30 mouse cellular contexts compared by ENCODE assay signal in the genomic region with DNA sequence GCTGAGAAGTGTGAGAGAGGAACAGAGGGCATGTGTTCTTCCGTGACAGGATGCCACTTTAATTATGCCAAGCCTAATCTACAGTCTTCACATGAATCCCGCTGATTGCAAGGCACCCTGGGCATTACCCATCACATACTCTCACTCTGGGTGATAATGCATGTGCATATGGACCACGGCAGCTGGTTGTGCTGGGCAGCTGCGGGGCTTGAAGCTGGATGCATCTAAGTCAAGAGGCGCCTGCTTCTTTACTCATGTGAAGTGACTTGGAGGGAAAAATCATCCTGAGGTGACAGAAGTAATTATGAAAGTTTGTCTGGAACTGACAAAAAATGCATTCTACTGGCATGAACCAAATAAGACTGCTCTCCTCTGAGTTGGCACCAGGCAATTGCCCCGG.
"Had no signal": no experiment of that assay in that cellular context is flagged by ENCODE, and none has a peak within 500 bp of the region (broad histone marks: within the 10 kb centered on the region; RNA-seq: fewer than 3 reads in every experiment).

No protein-coding gene starts in this region.

- H3K4me1 ChIP-seq: limb, embryonic 15.5 days; liver, embryonic 12.5 days; liver, embryonic 13.5 days; liver, embryonic 15.5 days; lung, embryonic 15.5 days; megakaryocyte, embryonic 14.5 days; midbrain, embryonic 10.5 days; midbrain, embryonic 12.5 days; midbrain, embryonic 13.5 days; midbrain, embryonic 15.5 days had no signal

- H3K27me3 ChIP-seq: limb, embryonic 12.5 days; limb, embryonic 15.5 days; liver, embryonic 12.5 days; liver, embryonic 13.5 days; liver, embryonic 15.5 days; lung, embryonic 15.5 days; midbrain, embryonic 12.5 days; midbrain, embryonic 13.5 days; midbrain, embryonic 15.5 days had no signal

- H3K4me2 ChIP-seq: limb, embryonic 12.5 days; limb, embryonic 13.5 days; limb, embryonic 15.5 days; liver, embryonic 11.5 days; liver, embryonic 12.5 days; liver, embryonic 13.5 days; liver, embryonic 15.5 days; lung, embryonic 14.5 days; lung, embryonic 15.5 days; midbrain, embryonic 12.5 days; midbrain, embryonic 13.5 days; midbrain, embryonic 15.5 days had no signal

- ATAC-seq: liver, embryonic 12.5 days; liver, postnatal 0 days; lung, postnatal 0 days; midbrain, embryonic 13.5 days; midbrain, embryonic 15.5 days had no signal

- H3K36me3 ChIP-seq: limb, embryonic 12.5 days; limb, embryonic 13.5 days; limb, embryonic 15.5 days; liver, embryonic 12.5 days; liver, embryonic 13.5 days; liver, embryonic 15.5 days; lung, embryonic 15.5 days; midbrain, embryonic 10.5 days; midbrain, embryonic 12.5 days; midbrain, embryonic 13.5 days; midbrain, embryonic 15.5 days had no signal

- H3K4me3 ChIP-seq: left cerebral cortex, adult 2 months; limb, embryonic 10.5 days; limb, embryonic 12.5 days; limb, embryonic 13.5 days; limb, embryonic 15.5 days; liver, embryonic 12.5 days; liver, embryonic 13.5 days; liver, embryonic 15.5 days; lung, embryonic 15.5 days; megakaryocyte, embryonic 14.5 days; midbrain, embryonic 10.5 days; midbrain, embryonic 12.5 days; midbrain, embryonic 13.5 days; midbrain, embryonic 15.5 days; myocyte had no signal

- DNase-seq: left cerebral cortex, postnatal 4 days; liver; liver, embryonic 13.5 days; liver, postnatal 0 days; lung, adult 18-20 months; lung, adult 2 months; lung, embryonic 14.5 days; lung, postnatal 10 days; lung, postnatal 14 days; lung, postnatal 36 days; lung, postnatal 4 days; midbrain, embryonic 14.5 days had no signal

- H3K9ac ChIP-seq: limb, embryonic 12.5 days; limb, embryonic 13.5 days; limb, embryonic 15.5 days; liver, embryonic 12.5 days; liver, embryonic 13.5 days; liver, embryonic 14.5 days; liver, embryonic 15.5 days; liver, postnatal 0 days; lung, embryonic 14.5 days; lung, embryonic 15.5 days; midbrain, embryonic 12.5 days; midbrain, embryonic 13.5 days; midbrain, embryonic 15.5 days had no signal

- H3K27ac ChIP-seq: left cerebral cortex, adult 2 months; limb, embryonic 10.5 days; limb, embryonic 12.5 days; limb, embryonic 13.5 days; limb, embryonic 15.5 days; liver, embryonic 12.5 days; liver, embryonic 13.5 days; liver, embryonic 14.5 days; liver, embryonic 15.5 days; lung, embryonic 15.5 days; macrophage; midbrain, embryonic 10.5 days; midbrain, embryonic 12.5 days; midbrain, embryonic 13.5 days; midbrain, embryonic 15.5 days had no signal

- H3K9me3 ChIP-seq: limb, embryonic 10.5 days; limb, embryonic 15.5 days; liver, embryonic 12.5 days; liver, embryonic 13.5 days; liver, embryonic 15.5 days; lung, embryonic 15.5 days; midbrain, embryonic 10.5 days; midbrain, embryonic 12.5 days; midbrain, embryonic 13.5 days; midbrain, embryonic 15.5 days had no signal
